Mouse (Mus musculus): ENCODE results near the gene Dact3. TPM values are rescaled to one million over a fixed set of nuclear protein-coding genes. Genes with fewer than 3 reads are reported as not detected.

Gene Dact3
- total RNA-seq, 2 experiments from 2014 or later = 0.99 to 1.7 TPM

GRCm38 (mm10) chr7:16885271-16885776, 10.2 kb downstream of the Dact3 start:
- intact Hi-C loops (cut with DNase I) = loop anchor here (5.0 kb wide), 1 partner anchor 73 kb away; no protein-coding TSS in a partner anchor
- TF ChIP-seq CTCF (IDR thresholded peaks at IDR 0.05) = no peak
- Histone ChIP-seq H3K27ac (no peak overlapping the region), H3K4me3 (0 out of 2 replicates have a peak overlapping the region, but pooled peaks have one; percentile 23)
- peak; percentile 32 for DNase-seq

- DNase-seq = peak; percentile 19
- Histone ChIP-seq H3K4me3 (no peak overlapping the region), H3K27ac (no peak overlapping the region)
- TF ChIP-seq CTCF (IDR thresholded peaks at IDR 0.05) = no peak
- intact Hi-C loops (cut with DNase I) = loop anchor here (5.0 kb wide), 1 partner anchor 74 kb away; no protein-coding TSS in a partner anchor
These were observed 10.8 kb downstream of the Dact3 start for GRCm38 (mm10) chr7:16885905-16886304.

GRCm38 (mm10) chr7:16890536-16890935, 15.4 kb downstream of the Dact3 start:
- peak overlapping the region; percentile 66 for H3K4me3 ChIP-seq
- no peak for TF ChIP-seq CTCF (IDR thresholded peaks at IDR 0.05)
- intact Hi-C loops (cut with DNase I) = no loop called here
- peak overlapping the region; percentile 79 for H3K27ac ChIP-seq
- peak; percentile 57 for DNase-seq

GRCm38 (mm10) chr7:16890944-16891343, 15.8 kb downstream of the Dact3 start:
- TF ChIP-seq CTCF (IDR thresholded peaks at IDR 0.05) = no peak
- peak; percentile 91 for DNase-seq
- Histone ChIP-seq H3K4me3 (peak overlapping the region; percentile 66), H3K27ac (peak overlapping the region; percentile 79)
- intact Hi-C loops (cut with DNase I) = no loop called here

GRCm38 (mm10) chr7:16891641-16892351, 16.7 kb downstream of the Dact3 start, which contains the start of gene Gng8:
Gng8 (plus strand) TSS chr7:16891786.
- TF ChIP-seq CTCF (IDR thresholded peaks at IDR 0.05) = peak; percentile 95
- Histone ChIP-seq H3K27ac (peak within 1 kb of the TSS; percentile 79), H3K4me3 (peak within 1 kb of the TSS; percentile 66)
- DNase-seq = peak; percentile 91
- intact Hi-C loops (cut with DNase I) = loop anchor here (1.0 kb wide), 1 partner anchor 17 kb away; no protein-coding TSS in a partner anchor

- Histone ChIP-seq H3K27ac (no peak overlapping the region), H3K4me3 (peak overlapping the region; percentile 66; the same call in 1 of the 2 replicates)
- DNase-seq = no peak
- intact Hi-C loops (cut with DNase I) = loop anchor here (1.0 kb wide), 1 partner anchor 18 kb away; no protein-coding TSS in a partner anchor
- TF ChIP-seq CTCF (IDR thresholded peaks at IDR 0.05) = no peak
These were observed 17.2 kb downstream of the Dact3 start for GRCm38 (mm10) chr7:16892352-16892730.

- H3K27ac ChIP-seq = no peak overlapping the region
- intact Hi-C loops (cut with DNase I) = no loop called here
- no peak for DNase-seq
- TF ChIP-seq CTCF (IDR thresholded peaks at IDR 0.05) = no peak
- H3K4me3 ChIP-seq = no peak overlapping the region
These were observed 18.5 kb downstream of the Dact3 start for GRCm38 (mm10) chr7:16893612-16894011.

GRCm38 (mm10) chr7:16894279-16894678, 19.2 kb downstream of the Dact3 start:
- Histone ChIP-seq H3K27ac (no peak overlapping the region), H3K4me3 (no peak overlapping the region)
- DNase-seq = no peak
- no peak for TF ChIP-seq CTCF (IDR thresholded peaks at IDR 0.05)
- intact Hi-C loops (cut with DNase I) = no loop called here

- Histone ChIP-seq H3K4me3 (peak overlapping the region; percentile 42), H3K27ac (peak overlapping the region; percentile 21)
- DNase-seq = peak; percentile 87
- peak; percentile 92 for TF ChIP-seq CTCF (IDR thresholded peaks at IDR 0.05)
- intact Hi-C loops (cut with DNase I) = loop anchor here (1.0 kb wide), 1 partner anchor 18 kb away; no protein-coding TSS in a partner anchor
These were observed 19.9 kb downstream of the Dact3 start for GRCm38 (mm10) chr7:16895000-16895399.

GRCm38 (mm10) chr7:16895511-16895910, 20.4 kb downstream of the Dact3 start:
- peak overlapping the region; percentile 42 for H3K4me3 ChIP-seq
- intact Hi-C loops (cut with DNase I) = loop anchor here (1.0 kb wide), 1 partner anchor 18 kb away; no protein-coding TSS in a partner anchor
- H3K27ac ChIP-seq = peak overlapping the region; percentile 21
- DNase-seq = no peak
- TF ChIP-seq CTCF (IDR thresholded peaks at IDR 0.05) = no peak

- peak; percentile 46 for DNase-seq
- TF ChIP-seq CTCF (IDR thresholded peaks at IDR 0.05) = no peak
- intact Hi-C loops (cut with DNase I) = no loop called here
- Histone ChIP-seq H3K4me3 (no peak overlapping the region), H3K27ac (no peak overlapping the region)
These were observed 25.4 kb downstream of the Dact3 start for GRCm38 (mm10) chr7:16900526-16900925.

- no peak overlapping the region for H3K4me3 ChIP-seq
- no peak for TF ChIP-seq CTCF (IDR thresholded peaks at IDR 0.05)
- no peak for DNase-seq
- intact Hi-C loops (cut with DNase I) = no loop called here
- peak overlapping the region; percentile 7; the same call in 1 of the 2 replicates for H3K27ac ChIP-seq
These were observed 28.4 kb downstream of the Dact3 start for GRCm38 (mm10) chr7:16903439-16903955.

- TF ChIP-seq CTCF (IDR thresholded peaks at IDR 0.05) = no peak
- intact Hi-C loops (cut with DNase I) = no loop called here
- no peak overlapping the region for H3K4me3 ChIP-seq
- no peak for DNase-seq
- 0 out of 2 replicates have a peak overlapping the region, but pooled peaks have one; percentile 0 for H3K27ac ChIP-seq
These were observed 29.1 kb downstream of the Dact3 start for GRCm38 (mm10) chr7:16904120-16904675.
